Mouse (Mus musculus) embryonic facial prominence, embryonic 11.5 days (tissue): ENCODE results near the gene Rec114. TPM values are rescaled to one million over a fixed set of nuclear protein-coding genes. Genes with fewer than 3 reads are reported as not detected.

Experiments
- ATAC-seq: fragments of 200-750 bp; cut with Nextera tagmentation; replicated peaks from 2 replicates; pipeline ENCODE4 v1.8.0; 2017; ENCODE audit warnings: low read depth; ENCODE audit not compliant: insufficient number of reproducible peaks, low FRiP score, low TSS enrichment
- DNase-seq: peaks from one replicate; pipeline ENCODE4 v3.0.0-alpha.2; 2015; ENCODE audit warnings: low spot score
- H3K27ac ChIP-seq: fragments of 300-500 bp; sonication (generic); replicated peaks from 2 replicates; pipeline ENCODE4 v1.5.1; 2014; ENCODE audit warnings: mild to moderate bottlenecking, low read depth, low read length, control low read depth
- H3K27me3 ChIP-seq: fragments of 300-500 bp; sonication (generic); 2 replicates; pipeline ENCODE4 v1.6.1; 2014; ENCODE audit warnings: mild to moderate bottlenecking, low read length, moderate library complexity, mixed read lengths; ENCODE audit not compliant: control insufficient read depth, insufficient read depth
- H3K36me3 ChIP-seq: fragments of 300-500 bp; sonication (generic); replicated peaks from 2 replicates; pipeline ENCODE4 v1.6.1; 2014; ENCODE audit warnings: low read depth, mild to moderate bottlenecking, low read length, moderate library complexity, mixed read lengths; ENCODE audit not compliant: control insufficient read depth, insufficient read depth
- H3K4me1 ChIP-seq: fragments of 300-500 bp; sonication (generic); 2 replicates; pipeline ENCODE4 v1.6.1; 2014; ENCODE audit warnings: low read length, mixed read lengths; ENCODE audit not compliant: control insufficient read depth, insufficient read depth
- H3K4me2 ChIP-seq: fragments of 300-500 bp; sonication (generic); 2 replicates; pipeline ENCODE4 v1.6.1; 2014; ENCODE audit warnings: low read depth, mild to moderate bottlenecking, control low read depth, low read length, moderate library complexity
- H3K4me3 ChIP-seq: fragments of 300-500 bp; sonication (generic); 2 replicates; pipeline ENCODE4 v1.5.1; 2014; ENCODE audit warnings: low read depth, low read length, control low read depth
- H3K9ac ChIP-seq: fragments of 300-500 bp; sonication (generic); replicated peaks from 2 replicates; pipeline ENCODE4 v1.6.1; 2014; ENCODE audit warnings: mild to moderate bottlenecking, control low read depth, low read length
- H3K9me3 ChIP-seq: fragments of 300-500 bp; sonication (generic); replicated peaks from 2 replicates; pipeline ENCODE4 v1.6.1; 2016; ENCODE audit warnings: mild to moderate bottlenecking, low read length, inconsistent platforms, mixed read lengths; ENCODE audit not compliant: control insufficient read depth
- WGBS: fragments of 180-500 bp; shearing (Covaris S2); extraction: QIAGEN DNeasy Blood & Tissue Kit; methylation state at CpG from one replicate; pipeline ENCODE4 v1.1.7; 2014; 5-methylcytosine and 5-hydroxymethylcytosine counted together
- polyA plus RNA-seq: library from polyadenylated mRNA; unstranded; fragments of >200 nt; fragmentation: Nextera tagmentation; extraction: Ambion mirVana; gene quantifications from 2 replicates; pipeline ENCODE4 v1.2.1, GENCODE M21; 2014

The Rec114 gene
- polyA plus RNA-seq, 1 experiment from 2014 or later: 1.9 TPM

- DNase-seq (no peak), ATAC-seq (no peak)
- WGBS: 74% methylated on average over 4 of the region's 4 CpGs
These were observed 89.3 kb downstream of the Rec114 start for GRCm38 (mm10) chr9:58654494-58654893.

GRCm38 (mm10) chr9:58651993-58652392 lies 91.8 kb downstream of the Rec114 start:
- Histone ChIP-seq H3K4me2 (no peak overlapping the region), H3K4me1 (no peaks in the 10 kb centered on the region), H3K9me3 (no peaks in the 10 kb centered on the region), H3K36me3 (no peaks in the 10 kb centered on the region), H3K9ac (no peak overlapping the region), H3K27ac (no peak overlapping the region), H3K4me3 (no peak overlapping the region), H3K27me3 (no peaks in the 10 kb centered on the region)
- WGBS: 62% methylated on average over 4 of the region's 4 CpGs
- DNase-seq (peak; percentile 87), ATAC-seq (no peak)

More at GRCm38 (mm10) chr9:58654494-58654893, 89.3 kb downstream of the Rec114 start:
- H3K9ac ChIP-seq: no peak overlapping the region
- no peak overlapping the region for H3K4me2 ChIP-seq
- no peak overlapping the region for H3K27ac ChIP-seq
- H3K4me1 ChIP-seq: no peaks in the 10 kb centered on the region
- no peaks in the 10 kb centered on the region for H3K36me3 ChIP-seq
- no peaks in the 10 kb centered on the region for H3K9me3 ChIP-seq
- no peak overlapping the region for H3K4me3 ChIP-seq
- no peaks in the 10 kb centered on the region for H3K27me3 ChIP-seq

GRCm38 (mm10) chr9:58649265-58649626 lies 94.5 kb downstream of the Rec114 start:
- DNase-seq: no peak
- Histone ChIP-seq H3K27ac (no peak overlapping the region), H3K36me3 (no peaks in the 10 kb centered on the region), H3K4me3 (no peak overlapping the region), H3K4me1 (no peaks in the 10 kb centered on the region), H3K4me2 (no peak overlapping the region), H3K27me3 (no peaks in the 10 kb centered on the region), H3K9me3 (no peaks in the 10 kb centered on the region), H3K9ac (no peak overlapping the region)
- no peak for ATAC-seq
- 80% methylated on average over 4 of the region's 4 CpGs for WGBS

GRCm38 (mm10) chr9:58648406-58649264 lies 95.1 kb downstream of the Rec114 start:
- Histone ChIP-seq H3K4me1 (no peaks in the 10 kb centered on the region), H3K4me2 (no peak overlapping the region), H3K27me3 (no peaks in the 10 kb centered on the region), H3K9me3 (no peaks in the 10 kb centered on the region), H3K27ac (no peak overlapping the region), H3K9ac (no peak overlapping the region), H3K4me3 (no peak overlapping the region), H3K36me3 (no peaks in the 10 kb centered on the region)
- WGBS: 70% methylated on average over 6 of the region's 6 CpGs
- no peak for ATAC-seq
- no peak for DNase-seq

GRCm38 (mm10) chr9:58630441-58630840 lies 113.3 kb downstream of the Rec114 start:
- ATAC-seq (no peak), DNase-seq (no peak)
- H3K27me3 ChIP-seq: no peaks in the 10 kb centered on the region
- H3K27ac ChIP-seq: no peak overlapping the region
- H3K4me2 ChIP-seq: no peak overlapping the region
- no peak overlapping the region for H3K4me3 ChIP-seq
- WGBS: 80% methylated on average over 2 of the region's 2 CpGs
- no peaks in the 10 kb centered on the region for H3K36me3 ChIP-seq
- H3K4me1 ChIP-seq: no peaks in the 10 kb centered on the region
- H3K9me3 ChIP-seq: no peaks in the 10 kb centered on the region
- H3K9ac ChIP-seq: no peak overlapping the region

- WGBS: 84% methylated on average over 2 of the region's 2 CpGs
These were observed 116.6 kb downstream of the Rec114 start for GRCm38 (mm10) chr9:58627197-58627596.

GRCm38 (mm10) chr9:58623009-58623408 lies 120.8 kb downstream of the Rec114 start:
- ATAC-seq (no peak), DNase-seq (no peak)
- H3K4me1 ChIP-seq: no peaks in the 10 kb centered on the region
- no peak overlapping the region for H3K4me2 ChIP-seq
- no peak overlapping the region for H3K4me3 ChIP-seq
- H3K27me3 ChIP-seq: no peaks in the 10 kb centered on the region
- H3K9ac ChIP-seq: no peak overlapping the region
- whole genome bisulfite sequencing: 100% methylated on average over 1 of the region's 1 CpGs
- no peak overlapping the region for H3K27ac ChIP-seq
- no peaks in the 10 kb centered on the region for H3K36me3 ChIP-seq
- H3K9me3 ChIP-seq: no peaks in the 10 kb centered on the region

More at GRCm38 (mm10) chr9:58627197-58627596, 116.6 kb downstream of the Rec114 start:
- H3K4me1 ChIP-seq: no peaks in the 10 kb centered on the region
- no peaks in the 10 kb centered on the region for H3K27me3 ChIP-seq
- no peak overlapping the region for H3K4me3 ChIP-seq
- no peaks in the 10 kb centered on the region for H3K9me3 ChIP-seq
- H3K36me3 ChIP-seq: no peaks in the 10 kb centered on the region
- no peak overlapping the region for H3K9ac ChIP-seq
- no peak overlapping the region for H3K4me2 ChIP-seq
- DNase-seq: no peak
- ATAC-seq: no peak
- no peak overlapping the region for H3K27ac ChIP-seq

GRCm38 (mm10) chr9:58615064-58615938 lies 128.5 kb downstream of the Rec114 start:
- Histone ChIP-seq H3K36me3 (no peaks in the 10 kb centered on the region), H3K4me2 (no peak overlapping the region), H3K4me3 (no peak overlapping the region), H3K9me3 (no peaks in the 10 kb centered on the region), H3K9ac (no peak overlapping the region), H3K27me3 (no peaks in the 10 kb centered on the region), H3K27ac (no peak overlapping the region), H3K4me1 (no peaks in the 10 kb centered on the region)
- no peak for DNase-seq
- WGBS: 71% methylated on average over 3 of the region's 3 CpGs
- no peak for ATAC-seq
